Mouse (Mus musculus) stomach, postnatal 0 days (tissue): ENCODE results near the gene Sumo1.

Experiments
- CTCF ChIP-seq: IDR thresholded peaks from 2 replicates; pipeline ENCODE4 v1.5.1; 2016; ENCODE audit warnings: antibody characterized with exemption, low read depth, mild to moderate bottlenecking, moderate library complexity
- EP300 ChIP-seq: optimal IDR thresholded peaks from 2 replicates; pipeline ENCODE3; 2016; ENCODE audit warnings: antibody characterized with exemption

- no peak for TF ChIP-seq CTCF
- no peak for TF ChIP-seq EP300
Measured at GRCm38 (mm10) chr1:59573843-59574242, 96.8 kb downstream of the Sumo1 start.
